Mouse (Mus musculus) liver, embryonic 14.5 days (tissue): Measurements from ENCODE around the gene Gm572. TPM values are rescaled to one million over a fixed set of nuclear protein-coding genes. Genes with fewer than 3 reads are reported as not detected.

Source experiments
- ATAC-seq: fragments of 200-750 bp; cut with Nextera tagmentation; 2 replicates; pipeline ENCODE4 v1.8.0; 2017; ENCODE audit warnings: moderate number of reproducible peaks, mild to moderate bottlenecking, moderate library complexity; ENCODE audit not compliant: insufficient read depth
- DNase-seq, 3 experiments: peaks; one replicate each; pipeline ENCODE4 v3.0.0-alpha.2; 2012 to 2013; ENCODE audit warnings: low read depth in 3 of 3, low spot score in 3 of 3
- H3K27ac ChIP-seq: fragments of 300-500 bp; sonication (generic); 2 replicates; pipeline ENCODE4 v1.5.1; 2014; ENCODE audit warnings: moderate library complexity, mild to moderate bottlenecking, control low read depth, inconsistent platforms
- H3K27me3 ChIP-seq: fragments of 300-500 bp; sonication (generic); 2 replicates; pipeline ENCODE4 v1.6.1; 2014; ENCODE audit warnings: mild to moderate bottlenecking, low read length, moderate library complexity; ENCODE audit not compliant: control insufficient read depth, insufficient read depth
- H3K36me3 ChIP-seq: fragments of 300-500 bp; sonication (generic); replicated peaks from 2 replicates; pipeline ENCODE4 v1.6.1; 2014; ENCODE audit warnings: low read depth; ENCODE audit not compliant: control insufficient read depth, insufficient read depth
- H3K4me1 ChIP-seq, 2 experiments: fragments of 200-500 bp in 1 of 2; fragments of 300-500 bp in 1 of 2; sonication (generic) in 1 of 2; replicated peaks; 2 replicates each; pipeline ENCODE4 v1.6.1; 2012 to 2014; ENCODE audit warnings: antibody characterized with exemption in 1 of 2, inconsistent platforms in 1 of 2, low read length in 1 of 2; ENCODE audit not compliant: control insufficient read depth in 2 of 2, insufficient read depth in 2 of 2
- H3K4me2 ChIP-seq: fragments of 300-500 bp; sonication (generic); 2 replicates; pipeline ENCODE4 v1.6.1; 2014; ENCODE audit warnings: low read depth, mild to moderate bottlenecking, control low read depth, moderate library complexity
- H3K4me3 ChIP-seq, 2 experiments: fragments of 200-500 bp in 1 of 2; fragments of 300-500 bp in 1 of 2; sonication (generic) in 1 of 2; 2 replicates each; pipeline ENCODE4 v1.5.1; 2012 to 2014; ENCODE audit warnings: low read depth in 2 of 2, low read length in 2 of 2, mild to moderate bottlenecking in 2 of 2, control low read depth in 1 of 2, inconsistent platforms in 1 of 2, moderate library complexity in 1 of 2; ENCODE audit not compliant: insufficient read depth in 1 of 2
- H3K9ac ChIP-seq: fragments of 300-500 bp; sonication (generic); replicated peaks from 2 replicates; pipeline ENCODE4 v1.6.1; 2014; ENCODE audit warnings: mild to moderate bottlenecking, control low read depth, moderate library complexity
- H3K9me3 ChIP-seq: fragments of 300-500 bp; sonication (generic); 2 replicates; pipeline ENCODE4 v1.6.1; 2016; ENCODE audit warnings: low read length, mixed read lengths; ENCODE audit not compliant: control insufficient read depth
- CTCF ChIP-seq: IDR thresholded peaks from 2 replicates; pipeline ENCODE4 v1.5.1; 2016; ENCODE audit warnings: antibody characterized with exemption, low read depth, control low read depth
- EP300 ChIP-seq: IDR thresholded peaks from 2 replicates; pipeline ENCODE4 v1.6.1; 2016; ENCODE audit warnings: antibody characterized with exemption, low read depth
- WGBS: fragments of 180-500 bp; shearing (Covaris S2); extraction: QIAGEN DNeasy Blood & Tissue Kit; methylation state at CpG from one replicate; pipeline ENCODE4 v1.1.7; 2014; ENCODE audit not compliant: insufficient replicate concordance; 5-methylcytosine and 5-hydroxymethylcytosine counted together
- polyA plus RNA-seq, 2 experiments: library from polyadenylated mRNA; depleted of rRNA in 1 of 2; stranded (reverse) in 1 of 2; unstranded in 1 of 2; fragments of >200 nt; fragmentation: Nextera tagmentation in 1 of 2; extraction: Ambion mirVana in 1 of 2; gene quantifications; 2 replicates each; pipeline versions ENCODE4 v1.2.1 to v1.2.3; 2012 to 2014

Gene Gm572
- polyA plus RNA-seq, 2 experiments, result not detected

GRCm38 (mm10) chr4:148678105-148678504, 35.0 kb downstream of the Gm572 start:
- H3K4me1 ChIP-seq, result peaks cover 24 to 40% of the 10 kb centered on the region in 2 experiments
- no peak overlapping the region for H3K4me3 ChIP-seq
- H3K27ac ChIP-seq, result no peak overlapping the region
- DNase-seq (no peak), ATAC-seq (no peak)
- no peak overlapping the region for H3K9ac ChIP-seq
- H3K9me3 ChIP-seq, result no peaks in the 10 kb centered on the region
- no peaks in the 10 kb centered on the region for H3K27me3 ChIP-seq
- TF ChIP-seq CTCF, result no peak
- no peak for TF ChIP-seq EP300
- no peaks in the 10 kb centered on the region for H3K36me3 ChIP-seq
- 87% methylated on average over 7 of the region's 7 CpGs for WGBS
- no peak overlapping the region for H3K4me2 ChIP-seq

- ATAC-seq, result peak; percentile 81
- DNase-seq, result peak in 1 of 3 experiments; percentile 71
- Histone ChIP-seq H3K27me3 (no peaks in the 10 kb centered on the region), H3K9ac (peak overlapping the region; percentile 41), H3K9me3 (no peaks in the 10 kb centered on the region), H3K4me1 (peaks cover 24 to 32% of the 10 kb centered on the region in 2 experiments), H3K27ac (peak overlapping the region; percentile 72), H3K4me3 (no peak overlapping the region), H3K4me2 (peak overlapping the region; percentile 66), H3K36me3 (no peaks in the 10 kb centered on the region)
- WGBS, result 24% methylated on average over 1 of the region's 1 CpGs
- peak; percentile 32 for TF ChIP-seq EP300
- no peak for TF ChIP-seq CTCF
Measured at GRCm38 (mm10) chr4:148680505-148681067, 37.5 kb downstream of the Gm572 start.

DNA sequence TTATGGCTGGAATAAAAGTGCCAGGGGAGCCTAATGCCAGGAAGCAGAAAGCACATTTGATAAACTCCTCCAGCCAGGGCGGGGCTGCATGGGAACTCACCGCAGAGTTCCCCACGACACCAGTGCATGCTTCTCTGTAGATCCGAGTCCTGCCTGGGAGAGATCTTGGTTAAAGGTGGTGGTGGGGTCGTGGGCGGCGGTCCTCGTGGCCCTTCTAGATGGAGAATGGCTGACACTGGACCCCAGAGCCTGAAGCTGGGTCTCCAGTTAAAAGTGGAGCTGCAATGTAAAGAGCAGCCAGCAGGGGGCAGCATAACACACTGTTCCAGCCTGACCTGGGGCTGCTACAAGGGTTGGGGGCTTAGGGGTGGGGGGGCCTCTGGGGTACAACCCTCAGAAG, 38.3 kb downstream of the Gm572 start:
- Histone ChIP-seq H3K36me3 (no peaks in the 10 kb centered on the region), H3K4me3 (peak overlapping the region; percentile 24 to 25; a peak in 3 of 4 replicates), H3K4me1 (peaks cover 17 to 24% of the 10 kb centered on the region in 2 experiments), H3K9me3 (no peaks in the 10 kb centered on the region), H3K9ac (peak overlapping the region; percentile 41), H3K4me2 (peak overlapping the region; percentile 66), H3K27ac (peak overlapping the region; percentile 72; the same call in 1 of the 2 replicates), H3K27me3 (no peaks in the 10 kb centered on the region)
- no peak for TF ChIP-seq EP300
- TF ChIP-seq CTCF, result peak; percentile 93
- WGBS, result 6% methylated on average over 8 of the region's 8 CpGs
- ATAC-seq (peak; percentile 50; the same call in 1 of the 2 replicates), DNase-seq (peak in 2 of 3 experiments; percentile 17 to 43)

DNA sequence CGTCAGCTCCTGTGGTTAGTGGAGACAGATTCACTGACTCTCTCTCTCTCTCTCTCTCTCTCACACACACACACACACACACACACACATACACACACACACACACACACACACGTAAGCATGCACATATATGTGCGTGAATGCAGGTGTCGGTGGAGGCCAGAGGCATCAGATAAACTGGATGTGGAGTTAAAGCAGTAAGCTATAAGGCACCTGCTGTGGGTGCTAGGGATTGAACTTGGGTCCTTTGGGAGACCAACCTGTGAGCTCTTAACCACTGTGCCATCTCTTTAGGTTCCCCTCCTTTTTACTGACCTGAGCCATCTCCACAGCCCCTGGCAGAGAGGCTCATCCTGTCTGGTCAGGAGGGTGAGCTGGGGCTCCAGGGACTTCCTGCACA, 39.8 kb downstream of the Gm572 start:
- DNase-seq (no peak), ATAC-seq (no peak)
- TF ChIP-seq EP300, result no peak
- no peak for TF ChIP-seq CTCF
- Histone ChIP-seq H3K36me3 (no peaks in the 10 kb centered on the region), H3K4me3 (no peak overlapping the region), H3K27ac (no peak overlapping the region), H3K9me3 (no peaks in the 10 kb centered on the region), H3K27me3 (no peaks in the 10 kb centered on the region; the same call in 1 of the 2 replicates), H3K4me1 (peaks cover 14 to 19% of the 10 kb centered on the region in 2 experiments), H3K9ac (no peak overlapping the region), H3K4me2 (no peak overlapping the region)
- WGBS, result 76% methylated on average over 4 of the region's 4 CpGs

DNA sequence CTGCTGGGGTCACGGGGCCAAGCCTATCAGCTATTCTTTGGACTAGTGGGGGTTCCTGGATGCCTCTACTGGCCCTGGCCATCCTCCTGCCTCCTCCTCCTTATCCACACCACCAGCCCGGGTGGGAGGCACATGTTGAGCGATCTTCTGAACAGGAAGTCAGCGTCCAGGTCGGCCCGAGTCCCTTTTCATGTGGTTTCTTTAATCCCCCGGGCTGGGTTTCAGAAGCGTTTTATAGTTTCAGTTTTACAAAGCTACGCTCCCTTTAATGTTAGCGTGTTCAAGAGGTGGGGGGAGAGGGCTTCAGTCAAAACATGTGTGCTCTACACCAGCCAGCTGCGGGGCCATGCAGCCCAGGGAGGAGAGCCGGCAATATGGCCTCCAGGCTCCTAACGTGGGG, 40.4 kb downstream of the Gm572 start:
- WGBS, result 40% methylated on average over 13 of the region's 13 CpGs
- H3K27me3 ChIP-seq, result no peaks in the 10 kb centered on the region; the same call in 1 of the 2 replicates
- H3K27ac ChIP-seq, result no peak overlapping the region
- no peak overlapping the region for H3K9ac ChIP-seq
- DNase-seq (no peak), ATAC-seq (no peak)
- no peaks in the 10 kb centered on the region for H3K36me3 ChIP-seq
- TF ChIP-seq CTCF (no peak), EP300 (no peak)
- no peak overlapping the region for H3K4me2 ChIP-seq
- no peaks in the 10 kb centered on the region for H3K9me3 ChIP-seq
- no peak overlapping the region for H3K4me3 ChIP-seq
- H3K4me1 ChIP-seq, result peaks cover 14 to 19% of the 10 kb centered on the region in 2 experiments
